Mouse (Mus musculus) limb, embryonic 14.5 days (tissue): ENCODE data around the gene 1110065P20Rik. TPM values are rescaled to one million over a fixed set of nuclear protein-coding genes. Genes with fewer than 3 reads are reported as not detected.

Experiments used
- ATAC-seq: fragments of 200-750 bp; cut with Nextera tagmentation; 2 replicates; pipeline ENCODE4 v1.8.0; 2017; ENCODE audit warnings: low read depth, moderate number of reproducible peaks, moderate TSS enrichment; ENCODE audit not compliant: low FRiP score
- DNase-seq: peaks from one replicate; pipeline ENCODE4 v3.0.0-alpha.2; 2015; ENCODE audit warnings: low spot score
- H3K27ac ChIP-seq: fragments of 300-500 bp; sonication (generic); replicated peaks from 2 replicates; pipeline ENCODE4 v1.5.1; 2014; ENCODE audit warnings: low read depth, mild to moderate bottlenecking, low read length, moderate library complexity, mixed read lengths
- H3K27me3 ChIP-seq: fragments of 300-500 bp; sonication (generic); 2 replicates; pipeline ENCODE4 v1.6.1; 2014; ENCODE audit warnings: low read length, mixed read lengths; ENCODE audit not compliant: control insufficient read depth, insufficient read depth
- H3K36me3 ChIP-seq: fragments of 300-500 bp; sonication (generic); 2 replicates; pipeline ENCODE4 v1.6.1; 2014; ENCODE audit warnings: mild to moderate bottlenecking, low read length, moderate library complexity, mixed read lengths; ENCODE audit not compliant: control insufficient read depth, insufficient read depth
- H3K4me1 ChIP-seq: fragments of 300-500 bp; sonication (generic); 2 replicates; pipeline ENCODE4 v1.6.1; 2014; ENCODE audit warnings: antibody characterized with exemption, low read length, mixed read lengths; ENCODE audit not compliant: control insufficient read depth, insufficient read depth
- H3K4me2 ChIP-seq: fragments of 300-500 bp; sonication (generic); replicated peaks from 2 replicates; pipeline ENCODE4 v1.6.1; 2014; ENCODE audit warnings: low read depth, mild to moderate bottlenecking, low read length, moderate library complexity; ENCODE audit not compliant: severe bottlenecking
- H3K4me3 ChIP-seq: fragments of 300-500 bp; sonication (generic); replicated peaks from 2 replicates; pipeline ENCODE4 v1.5.1; 2014; ENCODE audit warnings: low read length
- H3K9ac ChIP-seq: fragments of 300-500 bp; sonication (generic); 2 replicates; pipeline ENCODE4 v1.6.1; 2014; ENCODE audit warnings: mild to moderate bottlenecking, low read depth, low read length, moderate library complexity; ENCODE audit not compliant: severe bottlenecking
- H3K9me3 ChIP-seq: fragments of 300-500 bp; sonication (generic); 2 replicates; pipeline ENCODE4 v1.6.1; 2016; ENCODE audit warnings: low read length; ENCODE audit not compliant: control insufficient read depth
- POLR2A ChIP-seq: fragments of 200-500 bp; IDR thresholded peaks from 2 replicates; pipeline ENCODE4 v1.8.0; 2012; ENCODE audit warnings: inconsistent platforms, mild to moderate bottlenecking, moderate library complexity, borderline replicate concordance; ENCODE audit not compliant: insufficient read depth, insufficient read length; ENCODE audit errors: extremely low read depth
- WGBS: fragments of 180-500 bp; shearing (Covaris S2); extraction: QIAGEN DNeasy Blood & Tissue Kit; methylation state at CpG from one replicate; pipeline ENCODE4 v1.1.7; 2014; 5-methylcytosine and 5-hydroxymethylcytosine counted together
- polyA plus RNA-seq, 2 experiments: library from polyadenylated mRNA; depleted of rRNA in 1 of 2; stranded (reverse) in 1 of 2; unstranded in 1 of 2; fragments of >200 nt; fragmentation: Nextera tagmentation in 1 of 2; extraction: Ambion mirVana in 1 of 2; gene quantifications; 2 replicates each; pipeline versions ENCODE4 v1.2.1 to v1.2.3; 2012 to 2014

Gene 1110065P20Rik
- polyA plus RNA-seq, 2 experiments = 63.4 to 67.5 TPM

DNA sequence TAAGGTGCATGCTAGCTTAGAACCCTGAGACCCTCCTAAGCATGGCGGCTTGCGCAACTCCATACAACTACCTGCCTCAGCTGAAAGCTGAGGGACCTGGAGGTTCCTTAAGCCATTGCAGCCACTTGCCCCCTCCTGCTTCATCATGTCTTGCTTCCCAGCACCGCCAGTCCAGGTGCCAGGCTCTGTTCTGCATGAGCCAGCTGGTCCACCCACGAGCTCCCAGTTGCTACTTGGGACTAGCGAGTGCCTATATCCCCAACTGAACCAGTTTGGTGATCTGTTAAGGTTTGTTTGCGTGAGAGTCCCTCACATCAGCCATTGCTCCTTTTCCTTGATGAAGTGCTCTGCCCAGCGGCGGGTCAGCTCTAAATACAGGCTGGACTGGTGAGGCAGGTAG lies 5.3 kb upstream of the 1110065P20Rik start:
- ATAC-seq (no peak), DNase-seq (no peak)
- Histone ChIP-seq H3K9me3 (no peaks in the 10 kb centered on the region), H3K9ac (no peak overlapping the region), H3K27me3 (peaks cover 8% of the 10 kb centered on the region), H3K4me2 (no peak overlapping the region), H3K4me3 (no peak overlapping the region), H3K36me3 (peaks cover 35% of the 10 kb centered on the region), H3K27ac (no peak overlapping the region), H3K4me1 (peaks cover 7% of the 10 kb centered on the region)
- WGBS = 92% methylated on average over 8 of the region's 8 CpGs
- no peak for TF ChIP-seq POLR2A

DNA sequence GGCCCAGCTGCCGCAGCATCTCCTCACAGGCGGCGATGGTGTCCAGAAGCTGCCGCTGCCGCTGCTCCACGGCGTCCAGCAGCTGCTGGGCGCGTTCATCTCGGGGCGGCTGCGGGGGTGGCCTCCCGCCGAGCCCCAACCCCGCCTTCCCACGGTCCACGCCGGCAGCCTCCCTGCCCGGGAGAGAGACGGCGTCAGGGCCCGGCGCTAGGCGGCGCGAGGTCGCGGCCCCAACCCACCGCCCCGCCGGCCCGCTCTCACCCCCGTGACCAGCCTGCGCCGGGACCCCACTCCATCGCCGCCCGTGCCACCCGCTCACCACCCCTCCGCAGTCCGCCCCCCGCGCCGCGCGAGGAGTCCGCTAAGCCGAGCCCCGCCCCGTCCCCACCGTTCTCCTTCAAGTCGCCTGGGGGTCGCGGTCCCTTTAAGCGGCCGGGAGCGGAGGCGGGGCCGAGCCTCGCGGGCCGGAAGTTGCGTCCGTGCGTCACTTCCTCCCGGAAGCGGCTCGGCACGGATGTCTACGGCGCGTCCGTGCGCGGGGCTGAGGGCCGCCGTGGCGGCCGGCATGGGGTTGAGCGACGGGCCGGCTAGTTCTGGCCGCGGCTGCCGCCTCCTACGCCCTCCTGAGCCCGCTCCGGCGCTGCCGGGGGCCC lies 609 bp downstream of the 1110065P20Rik start, which contains the start of gene Yrdc:
TSS of gene Yrdc (plus strand) at position 419 of the 653 bp plus-strand sequence.
- TF ChIP-seq POLR2A = peak; percentile 56; the same call in 1 of the 2 replicates
- 1% methylated on average over 43 of the region's 90 CpGs for WGBS
- H3K4me2 ChIP-seq = peak within 1 kb of the TSS; percentile 80
- H3K9ac ChIP-seq = peak within 1 kb of the TSS; percentile 87
- peak within 1 kb of the TSS; percentile 91 for H3K27ac ChIP-seq
- DNase-seq (peak; percentile 90), ATAC-seq (peak; percentile 94)
- no peaks in the 10 kb centered on the region for H3K27me3 ChIP-seq
- no peaks in the 10 kb centered on the region for H3K9me3 ChIP-seq
- H3K4me3 ChIP-seq = peak within 1 kb of the TSS; percentile 94
- peaks cover 13% of the 10 kb centered on the region for H3K4me1 ChIP-seq
- peaks cover 37% of the 10 kb centered on the region for H3K36me3 ChIP-seq

DNA sequence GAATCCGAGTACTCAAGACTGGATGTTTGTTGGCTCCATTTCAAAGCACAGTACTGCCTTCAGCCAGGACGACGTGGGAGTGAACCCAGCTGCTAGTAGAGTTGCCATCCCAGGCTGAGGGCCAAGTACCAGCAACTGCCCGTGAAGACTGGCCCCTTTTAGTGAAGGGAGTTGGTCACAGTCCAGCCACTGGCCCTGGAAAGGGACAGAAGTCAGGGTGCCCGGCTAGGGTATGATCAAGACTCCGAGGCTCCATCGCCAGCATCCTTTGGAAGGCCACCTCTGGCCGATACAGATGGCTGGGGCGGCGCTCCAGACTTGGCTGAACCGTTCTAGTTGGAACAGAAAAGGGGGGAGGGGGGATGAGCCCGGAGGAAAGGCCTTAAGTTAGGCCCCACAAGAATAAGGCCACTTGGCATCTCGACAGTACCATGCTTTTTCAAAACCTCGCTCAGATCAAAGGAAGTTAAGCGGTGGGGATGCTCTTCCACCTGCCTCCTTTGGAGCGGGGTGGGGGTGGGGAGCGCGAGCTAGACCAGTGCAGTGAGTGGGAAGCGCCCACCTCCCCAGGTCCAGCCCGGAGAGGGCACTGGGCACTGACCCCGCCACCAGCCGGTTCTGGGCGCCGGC lies 1.2 kb downstream of the 1110065P20Rik start:
- DNase-seq (peak; percentile 78), ATAC-seq (peak; percentile 11; the same call in 1 of the 2 replicates)
- 2% methylated on average over 20 of the region's 24 CpGs for WGBS

DNA sequence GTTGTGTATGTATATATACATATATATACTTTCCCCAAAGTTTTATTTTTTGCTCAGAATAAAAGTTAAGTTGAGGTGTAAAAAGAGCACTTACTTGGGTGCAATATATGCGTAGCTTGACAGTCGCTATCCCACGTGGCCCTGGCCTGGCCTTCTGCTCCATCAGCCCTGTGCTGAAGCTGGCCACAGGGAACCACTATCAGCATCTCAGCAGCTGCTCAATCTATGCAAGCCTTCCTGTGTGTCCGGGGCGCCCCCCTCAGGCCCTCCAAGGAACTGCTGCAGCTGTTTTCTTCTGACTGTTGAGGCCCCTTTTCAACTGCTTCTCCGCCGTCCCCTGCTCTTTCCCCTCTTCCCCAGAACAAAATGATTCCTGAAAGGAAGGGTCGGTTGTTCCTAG lies 3.4 kb downstream of the 1110065P20Rik start:
- no peak for ATAC-seq
- H3K4me3 ChIP-seq = no peak overlapping the region
- 6% methylated on average over 8 of the region's 8 CpGs for WGBS

More for the DNA sequence above, 1.2 kb downstream of the 1110065P20Rik start:
- Histone ChIP-seq H3K9me3 (no peaks in the 10 kb centered on the region), H3K4me2 (peak overlapping the region; percentile 80), H3K36me3 (peaks cover 37% of the 10 kb centered on the region), H3K27me3 (no peaks in the 10 kb centered on the region), H3K4me3 (peak overlapping the region; percentile 94), H3K9ac (peak overlapping the region; percentile 87), H3K27ac (peak overlapping the region; percentile 91), H3K4me1 (peaks cover 13% of the 10 kb centered on the region)
- TF ChIP-seq POLR2A = no peak

DNA sequence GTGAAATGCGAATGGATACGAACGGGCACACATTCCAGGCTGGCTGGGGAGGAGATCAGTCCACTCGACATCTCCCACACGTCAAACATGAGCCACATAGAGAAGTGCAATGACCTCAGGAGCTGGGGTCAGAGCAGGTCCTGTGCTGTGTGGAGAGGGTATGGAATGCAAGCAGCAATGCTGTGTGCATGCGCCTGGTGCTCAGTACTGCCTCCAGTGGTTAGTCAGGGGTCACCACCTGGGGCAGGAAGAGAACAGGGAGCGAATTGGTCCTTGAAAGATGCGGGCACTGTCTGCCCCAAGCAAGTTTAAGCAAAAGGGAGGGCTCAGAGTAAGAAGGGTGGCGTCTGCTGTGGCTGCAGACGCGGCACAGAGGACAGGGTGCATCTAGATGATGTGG lies 7.5 kb downstream of the 1110065P20Rik start:
- 61% methylated on average over 11 of the region's 11 CpGs for WGBS
- DNase-seq (no peak), ATAC-seq (no peak)
- H3K4me1 ChIP-seq = no peaks in the 10 kb centered on the region
- TF ChIP-seq POLR2A = no peak
- H3K27ac ChIP-seq = no peak overlapping the region
- no peaks in the 10 kb centered on the region for H3K9me3 ChIP-seq
- no peak overlapping the region for H3K4me2 ChIP-seq
- peaks cover 46% of the 10 kb centered on the region for H3K36me3 ChIP-seq
- no peak overlapping the region for H3K4me3 ChIP-seq
- H3K9ac ChIP-seq = no peak overlapping the region
- H3K27me3 ChIP-seq = no peaks in the 10 kb centered on the region

More for the DNA sequence above, 3.4 kb downstream of the 1110065P20Rik start:
- H3K4me2 ChIP-seq = no peak overlapping the region
- H3K36me3 ChIP-seq = peaks cover 27% of the 10 kb centered on the region
- H3K9me3 ChIP-seq = no peaks in the 10 kb centered on the region
- no peak overlapping the region for H3K27ac ChIP-seq
- no peaks in the 10 kb centered on the region for H3K27me3 ChIP-seq
- TF ChIP-seq POLR2A = no peak
- no peak overlapping the region for H3K9ac ChIP-seq
- H3K4me1 ChIP-seq = peaks cover 13% of the 10 kb centered on the region
- DNase-seq = peak; percentile 64
